Mouse (Mus musculus) left cerebral cortex, postnatal 10 days (tissue): ENCODE results near the gene Gm21969. TPM values are rescaled to one million over a fixed set of nuclear protein-coding genes. Genes with fewer than 3 reads are reported as not detected.

Experiments used
- DNase-seq, 2 experiments: peaks; one replicate each; pipeline ENCODE4 v3.0.0; 2021 to 2022; ENCODE audit warnings: low spot score in 2 of 2, mixed read lengths in 1 of 2; ENCODE audit errors: extremely low spot score in 1 of 2
- intact Hi-C: fragments of 180-260 bp; cut with DNase I; formaldehyde crosslinking; loops from one replicate; pipeline ENCODE4 v1.15.1; 2025
- total RNA-seq, 2 experiments: library from RNA; stranded (reverse); gene quantifications; 2 replicates each; pipeline ENCODE4 v1.2.3; 2021

The Gm21969 gene
- total RNA-seq, 2 experiments from 2014 or later, result not detected

DNA sequence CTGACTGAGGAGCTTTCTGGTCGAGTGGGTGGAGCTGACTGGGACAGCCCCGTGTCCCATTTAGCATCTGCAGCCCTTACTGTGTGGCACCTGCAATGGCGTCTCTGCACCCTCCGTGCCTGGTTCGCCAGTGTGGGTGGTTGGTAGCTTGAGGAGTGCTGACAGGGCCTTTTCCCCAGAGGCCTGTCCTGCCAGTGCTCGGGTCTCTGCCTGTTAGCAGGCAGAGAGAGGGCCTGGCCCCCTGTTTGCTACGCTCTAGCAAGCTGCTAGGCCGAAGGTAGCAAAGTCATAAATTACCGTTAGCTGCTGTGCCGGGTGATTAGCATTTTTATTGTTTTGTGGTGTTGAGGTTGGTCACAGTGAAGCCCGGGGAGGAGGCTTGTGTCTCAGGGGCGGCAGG, 36.8 kb downstream of the Gm21969 start:
- intact Hi-C loops, result loop anchor here (5.0 kb wide), 1 partner anchor 162 kb away; no protein-coding TSS in a partner anchor
- DNase-seq, result no peak

- intact Hi-C loops, result no loop called here
- no peak for DNase-seq
Observed at GRCm38 (mm10) chr4:139640333-139640732, 37.3 kb downstream of the Gm21969 start.

- DNase-seq, result no peak
- intact Hi-C loops, result no loop called here
Observed at GRCm38 (mm10) chr4:139640775-139641174, 37.8 kb downstream of the Gm21969 start.

DNA sequence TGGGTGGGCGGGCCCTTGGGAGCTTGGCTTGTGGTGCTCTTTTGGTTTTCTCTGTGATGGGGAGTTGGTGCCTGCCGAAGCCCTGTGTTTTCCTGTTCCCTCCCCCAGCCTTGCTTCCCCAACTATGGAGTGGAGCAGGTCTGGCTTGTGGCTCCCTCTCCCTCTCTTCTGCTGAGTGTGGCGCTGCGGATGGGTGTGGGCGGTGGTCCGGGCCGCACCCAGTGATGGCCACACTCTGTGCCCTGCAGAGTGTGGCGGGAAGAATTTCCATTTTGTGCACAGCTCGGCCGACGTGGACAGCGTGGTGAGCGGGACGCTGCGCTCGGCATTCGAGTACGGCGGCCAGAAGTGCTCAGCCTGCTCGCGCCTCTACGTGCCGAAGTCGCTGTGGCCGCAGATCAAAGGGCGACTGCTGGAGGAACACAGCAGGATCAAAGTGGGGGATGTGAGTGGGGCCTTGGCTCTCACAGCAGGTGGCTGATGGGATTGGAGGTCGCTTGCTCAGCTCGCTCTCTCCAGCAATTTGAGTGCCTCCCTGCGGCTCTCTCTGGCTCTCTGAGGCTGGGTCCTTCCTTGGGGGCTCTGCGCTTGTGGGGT, 38.9 kb downstream of the Gm21969 start:
- peak in 1 of 2 experiments; percentile 86 for DNase-seq
- intact Hi-C loops, result no loop called here

DNA sequence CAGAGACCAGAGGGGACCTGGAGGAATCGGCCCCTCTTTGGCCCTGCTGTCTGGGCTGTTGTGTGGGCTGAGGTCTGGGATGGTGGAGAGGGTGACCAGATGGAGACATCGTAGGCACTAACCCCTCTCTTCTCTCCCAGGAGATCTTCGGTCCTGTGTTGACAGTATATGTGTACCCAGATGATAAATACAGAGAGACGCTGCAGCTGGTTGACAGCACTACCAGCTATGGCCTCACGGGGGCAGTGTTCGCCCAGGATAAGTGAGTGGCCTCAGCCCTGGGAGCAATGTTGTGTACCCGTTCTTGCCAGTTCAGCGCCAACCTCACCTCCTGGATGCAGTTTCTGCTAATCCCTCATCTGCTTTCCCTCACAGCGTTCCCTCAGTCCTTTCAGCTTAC, 41.0 kb downstream of the Gm21969 start:
- intact Hi-C loops, result loop anchor here (1.0 to 2.0 kb wide), 2 partner anchors 27 to 214 kb away; no protein-coding TSS in a partner anchor
- DNase-seq, result peak; percentile 72 to 80

- intact Hi-C loops, result no loop called here
- DNase-seq, result no peak
Observed at GRCm38 (mm10) chr4:139646916-139647315, 43.9 kb downstream of the Gm21969 start.

DNA sequence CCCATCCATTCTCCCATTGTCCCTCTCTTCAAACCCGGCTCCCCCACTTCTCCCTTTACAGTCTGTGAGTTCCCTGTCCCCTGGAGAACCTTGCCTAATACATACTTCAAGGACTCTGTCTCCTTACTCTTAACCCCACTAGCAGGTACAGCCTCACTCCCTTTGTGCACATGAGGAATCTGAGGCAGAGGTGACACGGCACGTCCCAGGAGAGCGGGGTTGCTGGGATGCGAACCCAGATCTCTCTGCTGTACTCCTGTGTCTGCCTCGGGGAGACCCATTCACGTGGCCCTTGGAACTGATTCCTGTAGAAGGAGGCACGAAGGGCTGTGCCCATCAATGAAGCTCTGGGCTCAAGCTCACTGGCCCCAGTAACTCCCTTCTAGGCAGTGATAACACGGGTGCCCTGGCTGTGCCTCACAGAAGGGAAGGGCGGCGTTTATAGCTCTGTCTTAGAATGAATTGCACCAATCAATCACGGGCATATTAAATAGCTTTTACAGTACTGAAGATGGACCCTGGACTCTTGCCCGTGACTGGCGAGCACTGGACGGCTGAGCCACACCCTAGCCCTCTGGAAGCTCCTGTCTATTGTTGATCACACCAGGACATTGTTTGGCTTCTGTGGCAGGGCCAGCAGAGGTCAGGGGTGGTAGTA, 47.2 kb downstream of the Gm21969 start:
- intact Hi-C loops, result no loop called here
- no peak for DNase-seq

DNA sequence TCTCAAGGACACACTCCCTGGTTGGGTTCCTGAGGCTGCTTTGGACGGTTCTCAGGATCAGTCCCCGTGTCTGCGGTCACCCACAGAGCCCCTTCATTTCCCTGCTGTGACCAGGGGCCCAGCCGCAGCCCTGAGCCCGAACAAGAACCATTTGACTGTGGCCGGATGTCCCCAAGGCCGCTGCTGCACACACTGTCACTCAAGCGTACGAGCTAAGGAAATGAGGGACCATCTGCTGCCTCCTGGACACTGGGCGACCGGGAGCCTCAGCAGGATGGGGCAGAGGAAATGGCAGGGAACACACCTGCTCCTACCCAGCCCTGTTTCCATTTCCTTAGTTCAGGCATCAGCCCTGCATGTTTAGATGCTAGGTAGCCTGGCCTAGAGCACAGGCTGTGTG, 47.9 kb downstream of the Gm21969 start:
- DNase-seq, result no peak
- intact Hi-C loops, result no loop called here

- intact Hi-C loops, result no loop called here
Observed at GRCm38 (mm10) chr4:139653238-139653637, 50.3 kb downstream of the Gm21969 start, which contains the start of gene Tas1r2. TSS of gene Tas1r2 (plus strand) at chr4:139653538.

GRCm38 (mm10) chr4:139661897-139662296, 58.9 kb downstream of the Gm21969 start:
- intact Hi-C loops, result no loop called here
- no peak for DNase-seq

More at GRCm38 (mm10) chr4:139653238-139653637, 50.3 kb downstream of the Gm21969 start, which contains the start of gene Tas1r2:
- no peak for DNase-seq

- no peak for DNase-seq
- intact Hi-C loops, result no loop called here
Observed at GRCm38 (mm10) chr4:139667632-139668031, 64.6 kb downstream of the Gm21969 start.

DNA sequence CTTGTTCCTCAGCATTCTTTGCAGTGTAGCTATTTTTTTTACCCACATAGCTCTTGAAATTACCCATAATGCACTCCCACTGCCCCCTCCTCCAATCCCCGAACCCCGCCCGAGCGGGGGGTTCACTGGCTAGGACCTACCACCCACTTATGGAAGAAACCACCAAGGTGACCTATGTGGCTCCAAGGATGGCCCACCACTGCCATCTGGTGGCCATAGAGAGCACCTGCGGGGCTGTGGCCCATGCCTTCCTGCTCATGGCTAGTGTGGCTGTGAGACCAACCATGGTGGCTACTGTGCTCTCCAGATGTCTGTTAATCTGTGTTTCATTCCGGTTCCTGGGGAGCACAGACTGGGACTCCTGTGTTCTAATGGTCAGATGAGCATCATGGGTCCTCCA, 66.9 kb downstream of the Gm21969 start:
- intact Hi-C loops, result loop anchor here (2.0 kb wide), 1 partner anchor 25 kb away; no protein-coding TSS in a partner anchor
- DNase-seq, result no peak

DNA sequence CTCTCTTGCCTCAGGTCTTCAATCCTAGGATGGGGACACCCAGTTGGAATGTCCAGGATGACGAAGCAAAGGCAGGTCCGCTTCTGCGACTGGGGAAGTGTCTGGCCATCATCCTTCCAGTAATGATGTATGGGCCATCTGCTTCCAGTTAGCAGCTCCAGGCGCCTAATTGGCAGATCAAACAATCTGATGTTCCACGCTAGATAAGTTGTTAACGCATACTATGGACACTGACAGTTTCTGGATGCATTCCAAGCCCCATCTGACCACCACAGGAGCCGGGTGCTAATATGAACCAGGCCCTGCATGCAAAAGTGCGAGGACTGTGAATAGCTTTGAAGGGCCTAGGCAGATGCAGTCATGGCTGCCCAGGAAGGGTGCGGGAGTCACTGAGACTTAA, 72.7 kb downstream of the Gm21969 start:
- peak in 1 of 2 experiments; percentile 5 for DNase-seq
- intact Hi-C loops, result no loop called here

- intact Hi-C loops, result loop anchor here (2.0 kb wide), 1 partner anchor 175 kb away; no protein-coding TSS in a partner anchor
- DNase-seq, result no peak
Observed at GRCm38 (mm10) chr4:139683728-139684638, 81.0 kb downstream of the Gm21969 start.

GRCm38 (mm10) chr4:139684639-139685017, 81.6 kb downstream of the Gm21969 start:
- intact Hi-C loops, result loop anchor here (2.0 kb wide), 1 partner anchor 174 kb away; no protein-coding TSS in a partner anchor
- peak; percentile 33 to 56 for DNase-seq

DNA sequence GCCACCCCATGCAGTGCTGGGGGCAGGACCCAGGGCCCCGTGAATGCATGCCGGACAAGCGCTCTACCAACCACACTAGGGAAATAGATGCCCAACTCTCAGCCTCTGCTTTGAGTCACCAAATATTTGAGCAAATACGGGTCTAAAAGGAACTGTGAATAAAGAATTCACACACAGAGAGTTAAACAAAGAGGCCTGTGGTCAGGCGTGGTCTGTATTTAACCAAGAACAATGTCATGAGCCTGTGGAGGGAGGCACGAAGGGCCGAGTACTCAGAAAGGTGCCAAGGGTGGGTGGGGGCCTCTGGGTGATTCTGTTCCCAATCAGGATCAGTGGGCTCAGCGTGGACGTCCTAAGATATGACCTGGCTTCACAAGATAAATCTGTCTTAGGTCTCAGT, 85.1 kb downstream of the Gm21969 start:
- intact Hi-C loops, result no loop called here
- DNase-seq, result no peak

GRCm38 (mm10) chr4:139689627-139690269, 86.8 kb downstream of the Gm21969 start:
- DNase-seq, result no peak
- intact Hi-C loops, result no loop called here

DNA sequence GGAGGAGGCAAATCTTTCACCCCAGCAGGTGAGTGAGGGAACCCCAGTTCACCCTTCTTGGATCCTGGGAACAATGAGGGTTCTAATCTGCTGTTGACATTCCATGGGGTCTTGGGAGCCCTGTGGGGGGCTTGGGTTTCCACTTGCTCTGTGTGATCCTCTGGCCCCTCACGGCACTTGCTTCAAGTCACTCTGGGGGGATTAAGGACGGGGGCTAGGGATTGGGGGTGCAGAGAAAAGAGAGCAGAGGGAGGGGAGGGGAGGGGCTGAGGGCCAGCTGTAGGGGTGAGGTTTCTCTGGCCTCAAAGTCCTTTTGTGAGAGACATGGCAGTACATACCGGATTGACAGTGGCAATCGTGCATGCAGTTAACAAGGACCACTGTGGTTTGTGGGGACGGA, 90.3 kb downstream of the Gm21969 start:
- DNase-seq, result no peak
- intact Hi-C loops, result no loop called here

GRCm38 (mm10) chr4:139697755-139698154, 94.8 kb downstream of the Gm21969 start:
- intact Hi-C loops, result no loop called here
- DNase-seq, result no peak
